Mouse (Mus musculus): ENCODE results near the gene Ascc1.

- no peak for TF ChIP-seq POLR2A (IDR thresholded peaks at IDR 0.05; ENCODE audit: low read depth, low read length)
- TF ChIP-seq CTCF (IDR thresholded peaks at IDR 0.05; ENCODE audit: extremely low read depth, insufficient read length, insufficient replicate concordance, low read depth, low read length): no peak
Measured at GRCm38 (mm10) chr10:60120630-60121029, 118.0 kb downstream of the Ascc1 start.
